Mouse (Mus musculus): ENCODE data around the gene Cd5. TPM values are rescaled to one million over a fixed set of nuclear protein-coding genes. Genes with fewer than 3 reads are reported as not detected.

Gene Cd5
- polyA plus RNA-seq, 1 experiment from 2014 or later = 0.24 TPM

- Histone ChIP-seq H3K9ac (replicated peaks) (no peak overlapping the region), H3K4me3 (replicated peaks) (no peak overlapping the region), H3K27ac (peak overlapping the region; percentile 70), H3K4me2 (replicated peaks) (no peak overlapping the region), H3K36me3 (no peaks in the 10 kb centered on the region), H3K27me3 (no peaks in the 10 kb centered on the region), H3K9me3 (no peaks in the 10 kb centered on the region), H3K4me1 (replicated peaks) (peaks cover 39% of the 10 kb centered on the region)
- ATAC-seq = no peak
- 66% methylated on average over 5 of the region's 5 CpGs for WGBS
Measured at GRCm38 (mm10) chr19:10721064-10721463, 17.7 kb downstream of the Cd5 start.

GRCm38 (mm10) chr19:10720524-10720923, 18.3 kb downstream of the Cd5 start:
- Histone ChIP-seq H3K27me3 (no peaks in the 10 kb centered on the region), H3K4me3 (replicated peaks) (no peak overlapping the region), H3K27ac (peak overlapping the region; percentile 70), H3K9me3 (no peaks in the 10 kb centered on the region), H3K9ac (replicated peaks) (no peak overlapping the region), H3K4me2 (replicated peaks) (no peak overlapping the region), H3K36me3 (no peaks in the 10 kb centered on the region), H3K4me1 (replicated peaks) (peaks cover 39% of the 10 kb centered on the region)
- WGBS = 30% methylated on average over 3 of the region's 3 CpGs
- no peak for ATAC-seq

- ATAC-seq = peak; percentile 70
- 41% methylated on average over 2 of the region's 2 CpGs for WGBS
- no peak overlapping the region for H3K4me2 ChIP-seq (replicated peaks)
- H3K27ac ChIP-seq = peak overlapping the region; percentile 70
- H3K4me1 ChIP-seq (replicated peaks) = peaks cover 39% of the 10 kb centered on the region
- H3K9me3 ChIP-seq = no peaks in the 10 kb centered on the region
- no peaks in the 10 kb centered on the region for H3K36me3 ChIP-seq
- H3K9ac ChIP-seq (replicated peaks) = no peak overlapping the region
- H3K4me3 ChIP-seq (replicated peaks) = no peak overlapping the region
- no peaks in the 10 kb centered on the region for H3K27me3 ChIP-seq
Measured at GRCm38 (mm10) chr19:10719751-10720150, 19.1 kb downstream of the Cd5 start.

GRCm38 (mm10) chr19:10718251-10718775, 20.5 kb downstream of the Cd5 start:
- Histone ChIP-seq H3K27me3 (no peaks in the 10 kb centered on the region), H3K4me1 (replicated peaks) (peaks cover 31% of the 10 kb centered on the region), H3K36me3 (peaks cover 8% of the 10 kb centered on the region), H3K4me3 (replicated peaks) (no peak overlapping the region), H3K9ac (replicated peaks) (no peak overlapping the region), H3K4me2 (replicated peaks) (no peak overlapping the region), H3K27ac (no peak overlapping the region), H3K9me3 (no peaks in the 10 kb centered on the region)
- 80% methylated on average over 7 of the region's 7 CpGs for WGBS
- no peak for ATAC-seq

- H3K9ac ChIP-seq (replicated peaks) = no peak overlapping the region
- H3K4me2 ChIP-seq (replicated peaks) = no peak overlapping the region
- ATAC-seq = no peak
- 90% methylated on average over 6 of the region's 6 CpGs for WGBS
- H3K9me3 ChIP-seq = no peaks in the 10 kb centered on the region
- H3K4me3 ChIP-seq (replicated peaks) = no peak overlapping the region
- H3K4me1 ChIP-seq (replicated peaks) = peaks cover 21% of the 10 kb centered on the region
- H3K36me3 ChIP-seq = peaks cover 36% of the 10 kb centered on the region
- no peaks in the 10 kb centered on the region for H3K27me3 ChIP-seq
- H3K27ac ChIP-seq = peak overlapping the region; percentile 55; the same call in 1 of the 2 replicates
Measured at GRCm38 (mm10) chr19:10715476-10715875, 23.3 kb downstream of the Cd5 start.

GRCm38 (mm10) chr19:10714682-10715475, 23.9 kb downstream of the Cd5 start:
- Histone ChIP-seq H3K27me3 (no peaks in the 10 kb centered on the region), H3K27ac (peak overlapping the region; percentile 56)
- 37% methylated on average over 4 of the region's 4 CpGs for WGBS

GRCm38 (mm10) chr19:10714168-10714567, 24.6 kb downstream of the Cd5 start:
- peak overlapping the region; percentile 56; the same call in 1 of the 2 replicates for H3K27ac ChIP-seq

More at GRCm38 (mm10) chr19:10714682-10715475, 23.9 kb downstream of the Cd5 start:
- Histone ChIP-seq H3K4me1 (replicated peaks) (peaks cover 20% of the 10 kb centered on the region), H3K36me3 (peaks cover 36% of the 10 kb centered on the region), H3K4me3 (replicated peaks) (no peak overlapping the region), H3K4me2 (replicated peaks) (no peak overlapping the region), H3K9me3 (no peaks in the 10 kb centered on the region), H3K9ac (replicated peaks) (no peak overlapping the region)
- ATAC-seq = peak; percentile 31

GRCm38 (mm10) chr19:10713551-10713950, 25.3 kb downstream of the Cd5 start:
- Histone ChIP-seq H3K27me3 (no peaks in the 10 kb centered on the region), H3K9me3 (no peaks in the 10 kb centered on the region), H3K4me2 (replicated peaks) (no peak overlapping the region), H3K9ac (replicated peaks) (no peak overlapping the region), H3K27ac (no peak overlapping the region), H3K4me3 (replicated peaks) (no peak overlapping the region), H3K4me1 (replicated peaks) (peaks cover 25% of the 10 kb centered on the region), H3K36me3 (peaks cover 36% of the 10 kb centered on the region)
- ATAC-seq = no peak
- 91% methylated on average over 10 of the region's 10 CpGs for WGBS

More at GRCm38 (mm10) chr19:10714168-10714567, 24.6 kb downstream of the Cd5 start:
- Histone ChIP-seq H3K9me3 (no peaks in the 10 kb centered on the region), H3K4me1 (replicated peaks) (peaks cover 21% of the 10 kb centered on the region), H3K4me2 (replicated peaks) (no peak overlapping the region), H3K27me3 (no peaks in the 10 kb centered on the region), H3K9ac (replicated peaks) (no peak overlapping the region; the same call in 1 of the 2 replicates), H3K36me3 (peaks cover 36% of the 10 kb centered on the region), H3K4me3 (replicated peaks) (no peak overlapping the region)
- 83% methylated on average over 6 of the region's 6 CpGs for WGBS
- ATAC-seq = no peak

GRCm38 (mm10) chr19:10712646-10713045, 26.2 kb downstream of the Cd5 start:
- Histone ChIP-seq H3K4me3 (replicated peaks) (no peak overlapping the region), H3K9me3 (no peaks in the 10 kb centered on the region), H3K4me2 (replicated peaks) (no peak overlapping the region), H3K4me1 (replicated peaks) (peaks cover 25% of the 10 kb centered on the region), H3K27me3 (no peaks in the 10 kb centered on the region), H3K9ac (replicated peaks) (no peak overlapping the region), H3K36me3 (peaks cover 42% of the 10 kb centered on the region), H3K27ac (no peak overlapping the region)
- no peak for ATAC-seq
- 91% methylated on average over 12 of the region's 12 CpGs for WGBS

- no peak overlapping the region for H3K9ac ChIP-seq (replicated peaks)
- H3K4me2 ChIP-seq (replicated peaks) = no peak overlapping the region
- peaks cover 47% of the 10 kb centered on the region for H3K36me3 ChIP-seq
- ATAC-seq = no peak
- H3K9me3 ChIP-seq = no peaks in the 10 kb centered on the region
- H3K4me3 ChIP-seq (replicated peaks) = no peak overlapping the region
- H3K4me1 ChIP-seq (replicated peaks) = peaks cover 25% of the 10 kb centered on the region
- no peak overlapping the region for H3K27ac ChIP-seq
- no peaks in the 10 kb centered on the region for H3K27me3 ChIP-seq
- WGBS = 94% methylated on average over 7 of the region's 7 CpGs
Measured at GRCm38 (mm10) chr19:10712194-10712593, 26.6 kb downstream of the Cd5 start.

GRCm38 (mm10) chr19:10710751-10711150, 28.1 kb downstream of the Cd5 start:
- Histone ChIP-seq H3K4me1 (replicated peaks) (peaks cover 25% of the 10 kb centered on the region), H3K4me2 (replicated peaks) (no peak overlapping the region), H3K27ac (peak overlapping the region; percentile 26; the same call in 1 of the 2 replicates), H3K9ac (replicated peaks) (no peak overlapping the region), H3K4me3 (replicated peaks) (no peak overlapping the region), H3K27me3 (no peaks in the 10 kb centered on the region), H3K9me3 (no peaks in the 10 kb centered on the region), H3K36me3 (peaks cover 59% of the 10 kb centered on the region)
- 95% methylated on average over 4 of the region's 4 CpGs for WGBS
- ATAC-seq = no peak

- ATAC-seq = no peak; the same call in 1 of the 2 replicates
- Histone ChIP-seq H3K4me1 (replicated peaks) (peaks cover 29% of the 10 kb centered on the region), H3K9me3 (no peaks in the 10 kb centered on the region), H3K9ac (replicated peaks) (no peak overlapping the region; the same call in 1 of the 2 replicates), H3K27ac (peak overlapping the region; percentile 90), H3K36me3 (peaks cover 59% of the 10 kb centered on the region), H3K4me3 (replicated peaks) (no peak overlapping the region), H3K27me3 (no peaks in the 10 kb centered on the region), H3K4me2 (replicated peaks) (no peak overlapping the region)
- 69% methylated on average over 9 of the region's 9 CpGs for WGBS
Measured at GRCm38 (mm10) chr19:10710088-10710511, 28.7 kb downstream of the Cd5 start.
